Mouse (Mus musculus) cortical plate, adult 2 months (tissue): ENCODE results near the gene Slc12a1. TPM values are rescaled to one million over a fixed set of nuclear protein-coding genes. Genes with fewer than 3 reads are reported as not detected.
"Not testable (repeated sequence)": the region's sequence is repeated elsewhere in the genome, so short reads cannot be mapped to it uniquely, and the experiment has no call there.

Source experiments
- H3K27ac ChIP-seq: fragments of 200-500 bp; 2 replicates; pipeline ENCODE4 v1.5.1; 2012; ENCODE audit warnings: low read length, control low read depth, inconsistent platforms; ENCODE audit not compliant: insufficient read depth
- H3K4me1 ChIP-seq: fragments of 200-500 bp; 2 replicates; pipeline ENCODE4 v1.6.1; 2011; ENCODE audit warnings: low read length; ENCODE audit not compliant: control insufficient read depth, insufficient read depth
- H3K4me3 ChIP-seq: fragments of 200-500 bp; 2 replicates; pipeline ENCODE4 v1.5.1; 2011; ENCODE audit warnings: mild to moderate bottlenecking, low read length, control low read depth; ENCODE audit not compliant: insufficient read depth
- CTCF ChIP-seq: fragments of 200-500 bp; IDR thresholded peaks from 2 replicates; pipeline ENCODE4 v1.5.1; 2011; ENCODE audit warnings: mild to moderate bottlenecking, control low read depth, low read length; ENCODE audit not compliant: insufficient read depth; ENCODE audit errors: extremely low read depth
- POLR2A ChIP-seq: fragments of 200-500 bp; IDR thresholded peaks from 2 replicates; pipeline ENCODE4 v1.6.1; 2011; ENCODE audit warnings: mild to moderate bottlenecking, low read length, control low read depth; ENCODE audit not compliant: insufficient read depth; ENCODE audit errors: extremely low read depth
- polyA plus RNA-seq: library from polyadenylated mRNA; depleted of rRNA; stranded (reverse); fragments of >200 nt; gene quantifications from 2 replicates; pipeline ENCODE4 v1.2.3, GENCODE M21; 2012; rRNA removed

The Slc12a1 gene
- 0.02 and 0.04 TPM in 2 replicates for polyA plus RNA-seq

- TF ChIP-seq CTCF: no peak
- no peak for TF ChIP-seq POLR2A
- Histone ChIP-seq H3K27ac (no peak within 1 kb of the TSS), H3K4me3 (no peak within 1 kb of the TSS), H3K4me1 (no peaks in the 10 kb centered on the region)
Observed at GRCm38 (mm10) chr2:125152388-125152787, at the start of gene Slc12a1. TSS of gene Slc12a1 (plus strand) at chr2:125152505.

DNA sequence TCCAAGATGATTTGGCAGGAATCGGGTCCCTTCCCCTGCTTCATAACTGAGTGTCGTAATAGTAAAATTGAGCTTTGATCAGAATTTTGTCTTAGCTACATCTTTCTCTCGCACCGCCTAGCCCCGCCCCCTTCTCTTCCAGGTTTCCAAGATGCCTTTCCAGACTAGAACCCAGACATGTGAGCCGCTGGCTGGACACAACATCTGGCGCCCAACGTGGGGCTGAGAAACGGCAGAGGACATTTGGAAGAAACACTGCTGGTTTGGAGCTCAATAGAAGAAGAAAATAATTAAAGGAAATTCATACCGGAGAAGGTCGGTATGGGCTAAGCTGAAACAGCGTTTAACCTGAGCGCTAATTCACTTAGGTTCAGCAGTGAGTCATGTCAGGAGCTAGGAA lies 47.8 kb upstream of the Slc12a1 start:
- not testable (repeated sequence) for H3K4me1 ChIP-seq, H3K4me3 ChIP-seq, H3K27ac ChIP-seq

DNA sequence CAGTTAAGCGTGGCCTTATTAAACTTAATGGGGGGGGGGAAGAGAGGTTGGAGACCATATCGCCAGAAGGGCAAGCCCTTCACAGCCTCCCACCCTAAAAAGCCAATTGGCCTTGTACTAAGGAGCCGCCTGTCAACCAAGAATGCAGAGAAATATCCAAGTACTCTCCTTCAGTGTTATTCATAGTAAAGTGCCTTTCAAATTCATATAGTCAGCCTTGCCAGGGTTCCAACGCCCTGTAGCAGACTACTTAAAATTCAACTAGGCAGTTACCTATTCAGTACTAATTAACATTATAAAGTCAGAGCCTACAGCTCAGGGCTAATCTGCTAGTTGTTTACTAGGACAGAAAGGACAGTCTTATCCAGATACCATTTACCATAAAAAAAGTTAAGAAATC lies 45.8 kb upstream of the Slc12a1 start:
- not testable (repeated sequence) for H3K4me3 ChIP-seq, H3K27ac ChIP-seq, H3K4me1 ChIP-seq

DNA sequence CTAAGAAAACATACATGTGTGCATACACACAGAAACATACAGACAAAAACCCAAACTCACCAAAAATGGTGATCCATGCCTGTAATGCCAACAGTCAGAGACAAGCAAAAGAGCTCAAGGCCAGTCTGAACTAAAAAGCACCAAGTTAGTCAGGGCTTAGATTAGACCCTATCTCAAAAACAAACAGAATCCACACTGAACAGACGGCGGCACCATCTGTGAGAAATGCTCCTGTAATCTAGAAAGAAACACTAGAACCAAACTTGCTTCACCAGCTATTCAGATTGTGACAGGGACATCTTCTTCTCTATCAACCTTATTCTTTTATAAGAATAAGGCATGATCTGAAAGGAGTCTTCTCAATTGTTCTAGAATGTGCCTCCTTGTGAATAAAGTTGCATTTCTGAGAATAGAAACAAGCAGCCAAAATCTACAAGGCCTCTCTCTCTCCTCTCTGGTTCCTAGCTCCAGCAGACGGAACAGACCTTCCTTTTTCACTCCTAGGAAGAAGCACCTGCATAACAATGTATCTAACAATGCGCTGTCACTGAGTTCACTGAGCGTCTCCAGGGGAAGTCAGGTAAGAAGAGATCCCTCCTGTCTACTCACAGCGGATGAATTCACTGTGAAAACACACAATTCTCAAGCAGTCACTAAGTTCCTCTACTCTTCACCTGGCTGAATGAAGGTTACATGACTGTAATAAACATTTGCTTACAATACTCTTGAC lies 32.8 kb upstream of the Slc12a1 start:
- no peak overlapping the region for H3K27ac ChIP-seq
- TF ChIP-seq CTCF: no peak
- no peak for TF ChIP-seq POLR2A
- H3K4me1 ChIP-seq: peaks cover 7% of the 10 kb centered on the region; the same call in 1 of the 2 replicates
- H3K4me3 ChIP-seq: no peak overlapping the region

DNA sequence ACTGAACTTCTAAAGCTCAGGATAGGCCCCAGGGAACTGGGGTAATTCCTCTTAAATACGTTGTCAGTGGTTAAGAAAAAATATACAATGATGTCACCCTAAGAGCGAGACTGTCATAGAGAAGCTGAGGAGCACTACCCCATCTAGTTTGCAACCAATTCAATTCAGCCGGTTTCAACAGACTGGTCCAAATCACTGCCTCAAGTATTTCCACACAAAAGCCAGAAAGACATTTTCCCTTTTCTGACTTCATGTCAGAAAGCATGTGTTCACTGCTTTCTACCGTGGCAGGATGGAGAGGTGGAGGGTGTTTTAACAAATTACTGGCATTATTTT lies 30.0 kb upstream of the Slc12a1 start:
- H3K4me3 ChIP-seq: peak overlapping the region; percentile 90
- H3K4me1 ChIP-seq: peaks cover 7% of the 10 kb centered on the region; the same call in 1 of the 2 replicates
- no peak for TF ChIP-seq POLR2A
- no peak for TF ChIP-seq CTCF
- H3K27ac ChIP-seq: 0 out of 2 replicates have a peak overlapping the region, but pooled peaks have one; percentile 38

GRCm38 (mm10) chr2:125122624-125123476 lies 29.5 kb upstream of the Slc12a1 start:
- Histone ChIP-seq H3K4me1 (peaks cover 7% of the 10 kb centered on the region; the same call in 1 of the 2 replicates), H3K27ac (peak overlapping the region; percentile 83), H3K4me3 (peak overlapping the region; percentile 90)
- TF ChIP-seq POLR2A (0 out of 2 replicates have a peak, but pooled peaks have one; percentile 35), CTCF (no peak)

DNA sequence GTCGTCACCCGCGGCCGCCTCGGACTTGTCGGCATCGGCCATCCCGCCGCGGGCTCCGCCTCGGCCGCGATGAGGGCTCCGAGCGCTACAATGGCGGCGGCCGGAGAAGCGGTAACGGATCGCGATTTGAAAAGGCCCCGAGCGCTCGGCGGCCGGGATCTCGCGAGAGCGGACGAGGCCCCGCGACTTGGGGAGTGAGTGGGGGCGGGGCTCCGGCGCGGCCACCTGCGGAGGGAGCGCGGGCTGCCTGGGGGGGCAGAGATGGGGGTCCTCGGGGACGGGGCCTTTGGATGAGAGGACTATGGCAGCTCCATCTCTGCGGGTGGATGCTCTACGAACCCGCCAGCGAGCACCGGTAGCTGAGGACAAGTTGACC lies 28.8 kb upstream of the Slc12a1 start, which contains the start of gene Myef2:
TSS of gene Myef2 (minus strand) at position 185 of the 376 bp plus-strand sequence.
- TF ChIP-seq CTCF (no peak), POLR2A (no peak)
- Histone ChIP-seq H3K4me3 (peak within 1 kb of the TSS; percentile 90), H3K27ac (peak within 1 kb of the TSS; percentile 83), H3K4me1 (peaks cover 7% of the 10 kb centered on the region; the same call in 1 of the 2 replicates)

GRCm38 (mm10) chr2:125125824-125126223 lies 26.5 kb upstream of the Slc12a1 start:
- TF ChIP-seq CTCF: no peak
- TF ChIP-seq POLR2A: no peak
- Histone ChIP-seq H3K27ac (no peak overlapping the region), H3K4me1 (peaks cover 4% of the 10 kb centered on the region; the same call in 1 of the 2 replicates), H3K4me3 (no peak overlapping the region)

DNA sequence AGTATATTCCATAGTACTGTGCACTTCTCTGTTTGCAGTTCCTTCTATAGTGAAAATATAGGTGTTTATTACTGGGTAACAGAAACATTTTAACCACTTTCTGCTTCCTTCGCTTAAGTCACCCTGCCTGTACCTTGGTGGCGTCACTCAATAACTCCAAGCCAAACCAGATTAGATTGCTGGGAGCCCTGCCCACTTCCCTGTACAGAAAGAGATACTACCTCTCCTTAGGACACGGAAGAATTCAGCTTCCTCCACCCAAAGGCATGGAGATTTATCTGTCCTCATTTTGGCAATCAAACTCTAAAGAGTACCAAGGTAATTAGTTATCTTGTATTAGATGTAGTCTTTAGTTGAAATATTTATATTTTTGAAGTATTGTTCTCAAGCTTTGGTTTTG lies 25.5 kb upstream of the Slc12a1 start:
- Histone ChIP-seq H3K4me1 (peaks cover 2% of the 10 kb centered on the region; the same call in 1 of the 2 replicates), H3K4me3 (no peak overlapping the region), H3K27ac (no peak overlapping the region)
- TF ChIP-seq POLR2A (no peak), CTCF (no peak)

- Histone ChIP-seq H3K4me3 (no peak overlapping the region), H3K4me1 (no peaks in the 10 kb centered on the region), H3K27ac (no peak overlapping the region)
- TF ChIP-seq POLR2A (no peak), CTCF (no peak)
Observed at GRCm38 (mm10) chr2:125134113-125134512, 18.2 kb upstream of the Slc12a1 start.
